12 mouse cellular contexts compared by ENCODE assay signal in genomic region chr1:21231744-21232464, GRCm38 (mm10). TPM values are rescaled to one million over a fixed set of nuclear protein-coding genes. Genes with fewer than 3 reads are reported as not detected.
DNase-seq lines count a peak whose midpoint lies in the region; ATAC-seq and TF ChIP-seq lines count a peak whose summit lies in the region.
"Had no signal": no experiment of that assay in that cellular context is flagged by ENCODE, and none has a peak within 500 bp of the region (broad histone marks: within the 10 kb centered on the region; RNA-seq: fewer than 3 reads in every experiment).

No protein-coding gene starts in this region.

- no peaks in the 10 kb centered on the region; the same call in 1 of the 2 replicates for H3K36me3 ChIP-seq in kidney, embryonic 15.5 days
- H3K36me3 ChIP-seq in kidney, embryonic 14.5 days (ENCODE audit: control insufficient read depth, insufficient read depth, low read length) = no peaks in the 10 kb centered on the region
- H3K36me3 ChIP-seq in embryonic facial prominence, embryonic 15.5 days = no peaks in the 10 kb centered on the region
- H3K36me3 ChIP-seq in liver, postnatal 0 days (replicated peaks; ENCODE audit: insufficient read depth, low read length) = no peaks in the 10 kb centered on the region
- peaks cover 8% of the 10 kb centered on the region for H3K36me3 ChIP-seq in midbrain, embryonic 13.5 days
- H3K36me3 ChIP-seq: limb, embryonic 15.5 days had no signal

- peak; percentile 67 for TF ChIP-seq EP300 in liver, postnatal 0 days (IDR thresholded peaks at IDR 0.05; ENCODE audit: low read depth)

- H3K9me3 ChIP-seq in kidney, embryonic 15.5 days (replicated peaks) = no peaks in the 10 kb centered on the region
- H3K9me3 ChIP-seq in kidney, embryonic 14.5 days (ENCODE audit: control insufficient read depth, low read length) = no peaks in the 10 kb centered on the region
- H3K9me3 ChIP-seq in embryonic facial prominence, embryonic 15.5 days (replicated peaks) = no peaks in the 10 kb centered on the region
- H3K9me3 ChIP-seq in liver, postnatal 0 days (ENCODE audit: low read length) = no peaks in the 10 kb centered on the region
- H3K9me3 ChIP-seq in midbrain, embryonic 13.5 days = no peaks in the 10 kb centered on the region
- H3K9me3 ChIP-seq: hindbrain, embryonic 10.5 days; limb, embryonic 15.5 days had no signal

- H3K27me3 ChIP-seq in kidney, embryonic 15.5 days = no peaks in the 10 kb centered on the region
- no peaks in the 10 kb centered on the region for H3K27me3 ChIP-seq in kidney, embryonic 14.5 days (ENCODE audit: control insufficient read depth, insufficient read depth, low read length)
- H3K27me3 ChIP-seq in embryonic facial prominence, embryonic 15.5 days = no peaks in the 10 kb centered on the region
- no peaks in the 10 kb centered on the region for H3K27me3 ChIP-seq in liver, postnatal 0 days (ENCODE audit: insufficient read depth, low read length)
- H3K27me3 ChIP-seq in midbrain, embryonic 13.5 days = no peaks in the 10 kb centered on the region
- H3K27me3 ChIP-seq: limb, embryonic 15.5 days had no signal

- H3K4me2 ChIP-seq in kidney, embryonic 15.5 days = no peak overlapping the region
- H3K4me2 ChIP-seq in kidney, embryonic 14.5 days (replicated peaks; ENCODE audit: low read depth, low read length) = no peak overlapping the region
- H3K4me2 ChIP-seq in embryonic facial prominence, embryonic 15.5 days (replicated peaks) = peak overlapping the region; percentile 15
- no peak overlapping the region for H3K4me2 ChIP-seq in liver, postnatal 0 days (ENCODE audit: low read depth, low read length)
- H3K4me2 ChIP-seq in midbrain, embryonic 13.5 days (replicated peaks) = no peak overlapping the region
- H3K4me2 ChIP-seq: limb, embryonic 15.5 days had no signal

- TF ChIP-seq CTCF in liver, postnatal 0 days (IDR thresholded peaks at IDR 0.05; ENCODE audit: low read depth) = 0 out of 2 replicates have a peak, but pooled peaks have one; percentile 4

- H3K27ac ChIP-seq in kidney, embryonic 15.5 days = no peak overlapping the region
- no peak overlapping the region for H3K27ac ChIP-seq in kidney, embryonic 14.5 days (ENCODE audit: low read depth, low read length)
- H3K27ac ChIP-seq in embryonic facial prominence, embryonic 15.5 days (replicated peaks) = peak overlapping the region; percentile 40
- peak overlapping the region; percentile 76 for H3K27ac ChIP-seq in liver, postnatal 0 days (ENCODE audit: low read depth)
- no peak overlapping the region for H3K27ac ChIP-seq in midbrain, embryonic 13.5 days
- H3K27ac ChIP-seq: hindbrain, embryonic 10.5 days; limb, embryonic 15.5 days had no signal

- no peak overlapping the region for H3K4me3 ChIP-seq in kidney, embryonic 15.5 days (replicated peaks)
- no peak overlapping the region for H3K4me3 ChIP-seq in kidney, embryonic 14.5 days (ENCODE audit: low read length)
- no peak overlapping the region for H3K4me3 ChIP-seq in embryonic facial prominence, embryonic 15.5 days (replicated peaks)
- H3K4me3 ChIP-seq in liver, postnatal 0 days (ENCODE audit: low read depth, low read length) = no peak overlapping the region
- no peak overlapping the region for H3K4me3 ChIP-seq in midbrain, embryonic 13.5 days (replicated peaks)
- H3K4me3 ChIP-seq: hindbrain, embryonic 10.5 days; limb, embryonic 15.5 days had no signal

- no peak overlapping the region for H3K9ac ChIP-seq in kidney, embryonic 15.5 days
- no peak overlapping the region for H3K9ac ChIP-seq in kidney, embryonic 14.5 days (ENCODE audit: low read depth, low read length)
- H3K9ac ChIP-seq in embryonic facial prominence, embryonic 15.5 days = no peak overlapping the region
- H3K9ac ChIP-seq in liver, postnatal 0 days (replicated peaks) = no peak overlapping the region
- no peak overlapping the region for H3K9ac ChIP-seq in midbrain, embryonic 13.5 days (replicated peaks)
- H3K9ac ChIP-seq: limb, embryonic 15.5 days had no signal

- 71% methylated on average over 5 of the region's 5 CpGs for WGBS in kidney, embryonic 15.5 days
- WGBS in kidney, embryonic 14.5 days = 69% methylated on average over 5 of the region's 5 CpGs
- 29% methylated on average over 5 of the region's 5 CpGs for WGBS in embryonic facial prominence, embryonic 15.5 days
- WGBS in liver, postnatal 0 days (ENCODE audit: insufficient replicate concordance) = 56% methylated on average over 5 of the region's 5 CpGs
- WGBS in midbrain, embryonic 13.5 days = 70% methylated on average over 5 of the region's 5 CpGs

- ATAC-seq in kidney, embryonic 15.5 days (replicated peaks; ENCODE audit: low FRiP score) = peak; percentile 69; the same call in 1 of the 2 replicates
- ATAC-seq in kidney, embryonic 14.5 days (ENCODE audit: low FRiP score, low TSS enrichment) = no peak
- ATAC-seq in embryonic facial prominence, embryonic 15.5 days (ENCODE audit: insufficient number of reproducible peaks, low FRiP score, low TSS enrichment, low read depth) = no peak
- ATAC-seq in liver, postnatal 0 days = peak; percentile 93
- ATAC-seq in midbrain, embryonic 13.5 days = no peak
- no peak for ATAC-seq in megakaryocyte, adult 5-6 weeks (ENCODE audit: poor library complexity, severe bottlenecking)

- peak; percentile 63 for DNase-seq in R1 (ENCODE audit: low read depth, low spot score)
- DNase-seq in liver, postnatal 0 days = peak; percentile 31
- DNase-seq in embryo, embryonic 10.5 days (ENCODE audit: low spot score) = no peak
- DNase-seq: gastrocnemius, postnatal 36 days; right cerebral cortex, postnatal 14 days had no signal

- peaks cover 6% of the 10 kb centered on the region; the same call in 1 of the 2 replicates for H3K4me1 ChIP-seq in kidney, embryonic 15.5 days
- no peaks in the 10 kb centered on the region for H3K4me1 ChIP-seq in kidney, embryonic 14.5 days (ENCODE audit: control insufficient read depth, insufficient read depth, low read length)
- 0 out of 2 replicates have a peak, but pooled peaks cover 8% of the 10 kb centered on the region for H3K4me1 ChIP-seq in embryonic facial prominence, embryonic 15.5 days
- H3K4me1 ChIP-seq in liver, postnatal 0 days (ENCODE audit: insufficient read depth) = peaks cover 8% of the 10 kb centered on the region
- H3K4me1 ChIP-seq in midbrain, embryonic 13.5 days (replicated peaks) = no peaks in the 10 kb centered on the region
- H3K4me1 ChIP-seq: limb, embryonic 15.5 days had no signal

RNA-seq across cellular contexts. Expression of gene Gsta3, which starts 8.5 kb away (rescaled TPM):
- 10.3 and 11.8 TPM in 2 replicates for polyA plus RNA-seq in kidney, embryonic 15.5 days (2015; fragmentation: Nextera tagmentation; extraction: Ambion mirVana)
- 9.3 and 10.7 TPM in 2 replicates for polyA plus RNA-seq in kidney, embryonic 14.5 days (2014; fragmentation: Nextera tagmentation; extraction: Ambion mirVana)
- 6.0 and 10.3 TPM in 2 replicates for polyA plus RNA-seq in embryonic facial prominence, embryonic 15.5 days (2015; fragmentation: Nextera tagmentation; extraction: Ambion mirVana)
- 143 and 187 TPM in 2 replicates for polyA plus RNA-seq in liver, postnatal 0 days (2015; fragmentation: Nextera tagmentation; extraction: Ambion mirVana)
- polyA plus RNA-seq in midbrain, embryonic 13.5 days (2015; fragmentation: Nextera tagmentation; extraction: Ambion mirVana) = 0.61 and 0.87 TPM in 2 replicates
- total RNA-seq in megakaryocyte, adult 5-6 weeks (2015) = not detected in 2 replicates
- not detected in 2 replicates for total RNA-seq in megakaryocyte, adult 5-6 weeks (2017)

RNA-seq across cellular contexts. Expression of gene Tmem14a, which starts 13.5 kb away (rescaled TPM):
- polyA plus RNA-seq in kidney, embryonic 15.5 days (2015; fragmentation: Nextera tagmentation; extraction: Ambion mirVana) = 11.8 and 12.7 TPM in 2 replicates
- 9.3 and 10.3 TPM in 2 replicates for polyA plus RNA-seq in kidney, embryonic 14.5 days (2014; fragmentation: Nextera tagmentation; extraction: Ambion mirVana)
- 10.5 and 11.5 TPM in 2 replicates for polyA plus RNA-seq in embryonic facial prominence, embryonic 15.5 days (2015; fragmentation: Nextera tagmentation; extraction: Ambion mirVana)
- polyA plus RNA-seq in liver, postnatal 0 days (2015; fragmentation: Nextera tagmentation; extraction: Ambion mirVana) = 1.7 and 1.9 TPM in 2 replicates
- polyA plus RNA-seq in midbrain, embryonic 13.5 days (2015; fragmentation: Nextera tagmentation; extraction: Ambion mirVana) = 15.7 and 16.7 TPM in 2 replicates
- total RNA-seq in megakaryocyte, adult 5-6 weeks (2015) = 0.73 and 1.2 TPM in 2 replicates
- 0.73 and 0.95 TPM in 2 replicates for total RNA-seq in megakaryocyte, adult 5-6 weeks (2017)

Comparison
In these comparisons a context has a peak if more than half of its experiments do, and no peak if none do; other contexts are left out.
1. ATAC-seq: peak in kidney, embryonic 15.5 days (single experiment) and liver, postnatal 0 days (single experiment); none in kidney, embryonic 14.5 days (single experiment), embryonic facial prominence, embryonic 15.5 days (single experiment), midbrain, embryonic 13.5 days (single experiment) and megakaryocyte, adult 5-6 weeks (single experiment).
2. H3K27ac ChIP-seq: peak in embryonic facial prominence, embryonic 15.5 days (single experiment) and liver, postnatal 0 days (single experiment); none in kidney, embryonic 15.5 days (single experiment), kidney, embryonic 14.5 days (single experiment) and midbrain, embryonic 13.5 days (single experiment).
3. RNA of gene Gsta3, which starts 8.5 kb away (polyA plus RNA-seq): 143 to 187 TPM in liver, postnatal 0 days; 10.3 to 11.8 TPM in kidney, embryonic 15.5 days, 6.0 to 10.3 TPM in embryonic facial prominence, embryonic 15.5 days, 9.3 to 10.7 TPM in kidney, embryonic 14.5 days and 0.61 to 0.87 TPM in midbrain, embryonic 13.5 days; every median in the first group is over 10 times any median in the second.